Mouse (Mus musculus) forebrain, embryonic 15.5 days (tissue): ENCODE data around the gene Lepr. TPM values are rescaled to one million over a fixed set of nuclear protein-coding genes. Genes with fewer than 3 reads are reported as not detected.
"Not testable (repeated sequence)": the region's sequence is repeated elsewhere in the genome, so short reads cannot be mapped to it uniquely, and the experiment has no call there.

ENCODE experiments used
- ATAC-seq: fragments of 200-750 bp; cut with Nextera tagmentation; replicated peaks from 2 replicates; pipeline ENCODE4 v1.8.0; 2017; ENCODE audit warnings: mild to moderate bottlenecking, moderate TSS enrichment, moderate library complexity
- H3K27ac ChIP-seq: fragments of 300-500 bp; sonication (generic); replicated peaks from 2 replicates; pipeline ENCODE4 v1.5.1; 2015; ENCODE audit warnings: mild to moderate bottlenecking, inconsistent platforms
- H3K27me3 ChIP-seq: fragments of 300-500 bp; sonication (generic); 2 replicates; pipeline ENCODE4 v1.6.1; 2015; ENCODE audit warnings: inconsistent platforms
- H3K36me3 ChIP-seq: fragments of 300-500 bp; sonication (generic); 2 replicates; pipeline ENCODE4 v1.6.1; 2015; ENCODE audit warnings: mild to moderate bottlenecking, inconsistent platforms
- H3K4me1 ChIP-seq: fragments of 300-500 bp; sonication (generic); 2 replicates; pipeline ENCODE4 v1.6.1; 2015; ENCODE audit warnings: inconsistent platforms
- H3K4me2 ChIP-seq: fragments of 300-500 bp; sonication (generic); replicated peaks from 2 replicates; pipeline ENCODE4 v1.6.1; 2015; ENCODE audit warnings: mild to moderate bottlenecking, inconsistent platforms
- H3K4me3 ChIP-seq: fragments of 300-500 bp; sonication (generic); 2 replicates; pipeline ENCODE4 v1.5.1; 2015; ENCODE audit warnings: mild to moderate bottlenecking, inconsistent platforms
- H3K9ac ChIP-seq: fragments of 300-500 bp; sonication (generic); replicated peaks from 2 replicates; pipeline ENCODE4 v1.6.1; 2015; ENCODE audit warnings: mild to moderate bottlenecking, inconsistent platforms
- H3K9me3 ChIP-seq: fragments of 300-500 bp; sonication (generic); 2 replicates; pipeline ENCODE4 v1.6.1; 2016; ENCODE audit warnings: inconsistent platforms
- WGBS: fragments of 180-500 bp; shearing (Covaris S2); methylation state at CpG from one replicate; pipeline ENCODE4 v1.1.7; 2015; ENCODE audit warnings: mixed read lengths; 5-methylcytosine and 5-hydroxymethylcytosine counted together
- polyA plus RNA-seq: library from polyadenylated mRNA; unstranded; fragments of >200 nt; fragmentation: Nextera tagmentation; extraction: Ambion mirVana; gene quantifications from 2 replicates; pipeline ENCODE4 v1.2.1, GENCODE M21; 2015

Gene Lepr
- polyA plus RNA-seq, 1 experiment from 2014 or later, result 2.2 TPM

- Histone ChIP-seq H3K36me3 (no peaks in the 10 kb centered on the region), H3K27me3 (no peaks in the 10 kb centered on the region), H3K4me3 (no peak overlapping the region), H3K9me3 (no peaks in the 10 kb centered on the region), H3K4me2 (no peak overlapping the region), H3K27ac (no peak overlapping the region), H3K4me1 (no peaks in the 10 kb centered on the region), H3K9ac (no peak overlapping the region)
- ATAC-seq, result no peak
- WGBS, result 91% methylated on average over 2 of the region's 2 CpGs
These were observed 24.8 kb downstream of the Lepr start for GRCm38 (mm10) chr4:101741973-101742372.

GRCm38 (mm10) chr4:101745534-101745933, 28.3 kb downstream of the Lepr start:
- Histone ChIP-seq H3K27me3 (no peaks in the 10 kb centered on the region), H3K4me2 (no peak overlapping the region), H3K9me3 (no peaks in the 10 kb centered on the region), H3K4me3 (no peak overlapping the region), H3K4me1 (no peaks in the 10 kb centered on the region), H3K27ac (no peak overlapping the region), H3K36me3 (no peaks in the 10 kb centered on the region), H3K9ac (no peak overlapping the region)
- ATAC-seq, result no peak
- WGBS, result 95% methylated on average over 4 of the region's 4 CpGs

- no peaks in the 10 kb centered on the region for H3K9me3 ChIP-seq
- H3K27me3 ChIP-seq, result no peaks in the 10 kb centered on the region
- H3K4me3 ChIP-seq, result no peak overlapping the region
- H3K9ac ChIP-seq, result no peak overlapping the region
- no peaks in the 10 kb centered on the region for H3K4me1 ChIP-seq
- 94% methylated on average over 5 of the region's 5 CpGs for WGBS
- no peaks in the 10 kb centered on the region for H3K36me3 ChIP-seq
- ATAC-seq, result no peak
- H3K27ac ChIP-seq, result no peak overlapping the region
- H3K4me2 ChIP-seq, result no peak overlapping the region
These were observed 43.3 kb downstream of the Lepr start for GRCm38 (mm10) chr4:101760490-101760889.

- WGBS, result 90% methylated on average over 4 of the region's 4 CpGs
- not testable (repeated sequence) for H3K27me3 ChIP-seq
These were observed 126.7 kb downstream of the Lepr start, which contains the start of gene B020004J07Rik for GRCm38 (mm10) chr4:101843923-101844322. Gene B020004J07Rik, minus strand, starts transcription at chr4:101844023.

GRCm38 (mm10) chr4:101850908-101851307, 133.7 kb downstream of the Lepr start:
- ATAC-seq, result no peak
- 68% methylated on average over 2 of the region's 2 CpGs for WGBS

More at GRCm38 (mm10) chr4:101843923-101844322, 126.7 kb downstream of the Lepr start, which contains the start of gene B020004J07Rik:
- not testable (repeated sequence) for H3K27ac ChIP-seq, H3K36me3 ChIP-seq, H3K4me1 ChIP-seq, H3K4me3 ChIP-seq, H3K4me2 ChIP-seq, ATAC-seq, H3K9ac ChIP-seq, H3K9me3 ChIP-seq

GRCm38 (mm10) chr4:101860873-101861272, 143.7 kb downstream of the Lepr start:
- WGBS, result 51% methylated on average over 6 of the region's 6 CpGs
- ATAC-seq, result no peak

More at GRCm38 (mm10) chr4:101850908-101851307, 133.7 kb downstream of the Lepr start:
- no peaks in the 10 kb centered on the region for H3K4me1 ChIP-seq
- H3K4me3 ChIP-seq, result no peak overlapping the region
- no peak overlapping the region for H3K9ac ChIP-seq
- H3K27me3 ChIP-seq, result no peaks in the 10 kb centered on the region
- H3K4me2 ChIP-seq, result no peak overlapping the region
- H3K9me3 ChIP-seq, result peaks cover 6% of the 10 kb centered on the region; the same call in 1 of the 2 replicates
- no peak overlapping the region for H3K27ac ChIP-seq
- H3K36me3 ChIP-seq, result no peaks in the 10 kb centered on the region

GRCm38 (mm10) chr4:101862289-101862688, 145.1 kb downstream of the Lepr start:
- Histone ChIP-seq H3K9me3 (no peaks in the 10 kb centered on the region), H3K9ac (no peak overlapping the region), H3K27ac (no peak overlapping the region), H3K4me3 (no peak overlapping the region), H3K36me3 (no peaks in the 10 kb centered on the region), H3K4me2 (no peak overlapping the region), H3K4me1 (no peaks in the 10 kb centered on the region), H3K27me3 (no peaks in the 10 kb centered on the region)
- WGBS, result 90% methylated on average over 4 of the region's 6 CpGs
- no peak for ATAC-seq

More at GRCm38 (mm10) chr4:101860873-101861272, 143.7 kb downstream of the Lepr start:
- H3K27me3 ChIP-seq, result no peaks in the 10 kb centered on the region
- no peak overlapping the region for H3K4me3 ChIP-seq
- H3K36me3 ChIP-seq, result no peaks in the 10 kb centered on the region
- no peak overlapping the region for H3K27ac ChIP-seq
- no peaks in the 10 kb centered on the region for H3K4me1 ChIP-seq
- H3K9me3 ChIP-seq, result no peaks in the 10 kb centered on the region
- no peak overlapping the region for H3K9ac ChIP-seq
- no peak overlapping the region for H3K4me2 ChIP-seq

Other genes starting within 250 kb of the Lepr start
- 24.5 and 26.2 TPM in 2 replicates for gene Dnajc6, start 220.8 kb upstream of the Lepr start, polyA plus RNA-seq
- 88.7 and 91.6 TPM in 2 replicates for gene Leprot, start 69.7 kb upstream of the Lepr start, polyA plus RNA-seq
- gene B020004J07Rik, start 126.6 kb downstream of the Lepr start, polyA plus RNA-seq, result not detected in 2 replicates
- gene C130073F10Rik, start 176.4 kb downstream of the Lepr start, polyA plus RNA-seq, result not detected in 2 replicates
- gene Gm12800, start 191.7 kb downstream of the Lepr start, polyA plus RNA-seq, result not detected in 2 replicates
- not detected in 2 replicates for gene Gm12794, start 223.0 kb downstream of the Lepr start, polyA plus RNA-seq